ENCODE assay signal across 13 mouse cellular contexts in genomic region chr1:39969771-39970406, GRCm38 (mm10).
DNase-seq lines count a peak whose midpoint lies in the region; ATAC-seq and TF ChIP-seq lines count a peak whose summit lies in the region.
"Had no signal": no experiment of that assay in that cellular context is flagged by ENCODE, and none has a peak within 500 bp of the region (broad histone marks: within the 10 kb centered on the region; RNA-seq: fewer than 3 reads in every experiment).

No protein-coding gene starts in this region.

- ATAC-seq in intestine, postnatal 0 days: no peak
- ATAC-seq in intestine, embryonic 15.5 days: no peak
- 0 out of 2 replicates have a peak, but pooled peaks have one; percentile 14 for ATAC-seq in hindbrain, embryonic 13.5 days (ENCODE audit: low FRiP score)
- no peak for ATAC-seq in stomach, postnatal 0 days (ENCODE audit: low FRiP score, low TSS enrichment)

- no peak overlapping the region for H3K4me3 ChIP-seq in intestine, postnatal 0 days (ENCODE audit: low read depth, low read length)
- H3K4me3 ChIP-seq in intestine, embryonic 15.5 days (replicated peaks): no peak overlapping the region
- H3K4me3 ChIP-seq in hindbrain, embryonic 13.5 days: no peak overlapping the region
- no peak overlapping the region for H3K4me3 ChIP-seq in stomach, postnatal 0 days (ENCODE audit: low read depth, low read length)
- H3K4me3 ChIP-seq: heart, embryonic 13.5 days; midbrain, embryonic 10.5 days had no signal

- peak; percentile 75 for DNase-seq in 3T3-L1 (ENCODE audit: low read depth, low spot score)
- DNase-seq in embryo, embryonic 11 days: peak; percentile 56
- no peak for DNase-seq in left cerebral cortex, adult 8-10 months (ENCODE audit: low spot score in 2 of 2)
- DNase-seq in c-Kit-positive CD71-positive TER-119-positive erythroid progenitor cells, embryonic 14.5 days (ENCODE audit: low spot score): no peak
- no peak for DNase-seq in stomach, postnatal 0 days (ENCODE audit: low spot score)
- DNase-seq: cerebellum, adult 11 months; kidney, postnatal 14 days had no signal

- H3K9me3 ChIP-seq in intestine, postnatal 0 days (ENCODE audit: control insufficient read depth): no peaks in the 10 kb centered on the region
- H3K9me3 ChIP-seq in intestine, embryonic 15.5 days: no peaks in the 10 kb centered on the region
- H3K9me3 ChIP-seq in hindbrain, embryonic 13.5 days: no peaks in the 10 kb centered on the region
- H3K9me3 ChIP-seq in stomach, postnatal 0 days (ENCODE audit: control insufficient read depth, low read length): no peaks in the 10 kb centered on the region
- H3K9me3 ChIP-seq: heart, embryonic 13.5 days; midbrain, embryonic 10.5 days had no signal

- H3K27me3 ChIP-seq in intestine, postnatal 0 days (replicated peaks; ENCODE audit: control insufficient read depth, insufficient read depth, low read length): no peaks in the 10 kb centered on the region
- no peaks in the 10 kb centered on the region for H3K27me3 ChIP-seq in intestine, embryonic 15.5 days (replicated peaks)
- no peaks in the 10 kb centered on the region for H3K27me3 ChIP-seq in hindbrain, embryonic 13.5 days
- H3K27me3 ChIP-seq in stomach, postnatal 0 days (ENCODE audit: control insufficient read depth, insufficient read depth, low read length): no peaks in the 10 kb centered on the region
- H3K27me3 ChIP-seq: CH12.LX; heart, embryonic 13.5 days had no signal

- no peak overlapping the region for H3K4me2 ChIP-seq in intestine, postnatal 0 days (replicated peaks; ENCODE audit: low read depth)
- H3K4me2 ChIP-seq in intestine, embryonic 15.5 days (replicated peaks): no peak overlapping the region
- no peak overlapping the region for H3K4me2 ChIP-seq in hindbrain, embryonic 13.5 days
- H3K4me2 ChIP-seq in stomach, postnatal 0 days (replicated peaks; ENCODE audit: low read depth): no peak overlapping the region
- H3K4me2 ChIP-seq: heart, embryonic 13.5 days had no signal

- TF ChIP-seq EP300 in stomach, postnatal 0 days (optimal IDR thresholded peaks at IDR 0.05): no peak

- no peak overlapping the region for H3K9ac ChIP-seq in intestine, postnatal 0 days (ENCODE audit: low read depth, low read length)
- H3K9ac ChIP-seq in intestine, embryonic 15.5 days: no peak overlapping the region
- no peak overlapping the region for H3K9ac ChIP-seq in hindbrain, embryonic 13.5 days
- H3K9ac ChIP-seq in stomach, postnatal 0 days (ENCODE audit: low read length): no peak overlapping the region
- H3K9ac ChIP-seq: heart, embryonic 13.5 days had no signal

- H3K27ac ChIP-seq in intestine, postnatal 0 days (ENCODE audit: low read depth, low read length): no peak overlapping the region
- H3K27ac ChIP-seq in intestine, embryonic 15.5 days: no peak overlapping the region
- H3K27ac ChIP-seq in hindbrain, embryonic 13.5 days: 0 out of 2 replicates have a peak overlapping the region, but pooled peaks have one; percentile 19
- no peak overlapping the region for H3K27ac ChIP-seq in stomach, postnatal 0 days (replicated peaks)
- H3K27ac ChIP-seq: midbrain, embryonic 10.5 days had no signal

- 0 out of 2 replicates have a peak, but pooled peaks cover 2% of the 10 kb centered on the region for H3K36me3 ChIP-seq in intestine, postnatal 0 days (ENCODE audit: control insufficient read depth, insufficient read depth)
- no peaks in the 10 kb centered on the region for H3K36me3 ChIP-seq in intestine, embryonic 15.5 days
- H3K36me3 ChIP-seq in hindbrain, embryonic 13.5 days: peaks cover 23% of the 10 kb centered on the region
- 0 out of 2 replicates have a peak, but pooled peaks cover 3% of the 10 kb centered on the region for H3K36me3 ChIP-seq in stomach, postnatal 0 days (ENCODE audit: control insufficient read depth, insufficient read depth, low read length)

- peak; percentile 30 for TF ChIP-seq CTCF in intestine, postnatal 0 days (IDR thresholded peaks at IDR 0.05; ENCODE audit: low read depth)
- no peak for TF ChIP-seq CTCF in stomach, postnatal 0 days (IDR thresholded peaks at IDR 0.05; ENCODE audit: low read depth)

- 84% methylated on average over 2 of the region's 2 CpGs for WGBS in intestine, postnatal 0 days
- WGBS in intestine, embryonic 15.5 days: 80% methylated on average over 2 of the region's 2 CpGs
- WGBS in hindbrain, embryonic 13.5 days: 45% methylated on average over 2 of the region's 2 CpGs
- 64% methylated on average over 2 of the region's 2 CpGs for WGBS in stomach, postnatal 0 days

- 0 out of 2 replicates have a peak, but pooled peaks cover 3% of the 10 kb centered on the region for H3K4me1 ChIP-seq in intestine, postnatal 0 days (replicated peaks; ENCODE audit: control insufficient read depth, insufficient read depth, low read length)
- peaks cover 5% of the 10 kb centered on the region; the same call in 1 of the 2 replicates for H3K4me1 ChIP-seq in intestine, embryonic 15.5 days (replicated peaks)
- H3K4me1 ChIP-seq in hindbrain, embryonic 13.5 days (replicated peaks): peaks cover 48% of the 10 kb centered on the region
- no peaks in the 10 kb centered on the region for H3K4me1 ChIP-seq in stomach, postnatal 0 days (replicated peaks; ENCODE audit: control insufficient read depth, insufficient read depth)

Comparison
In these comparisons a context has a peak if more than half of its experiments do, and no peak if none do; other contexts are left out.
1. DNase-seq: peak in 3T3-L1 (single experiment) and embryo, embryonic 11 days (single experiment); none in left cerebral cortex, adult 8-10 months (0 of 2), c-Kit-positive CD71-positive TER-119-positive erythroid progenitor cells, embryonic 14.5 days (single experiment) and stomach, postnatal 0 days (single experiment).